Mouse (Mus musculus) cerebellum, adult 2 months (tissue): ENCODE data around the gene Dock1.

Source experiments
- CTCF ChIP-seq: fragments of 200-500 bp; IDR thresholded peaks from 2 replicates; pipeline ENCODE4 v1.5.1; 2011; ENCODE audit warnings: low read depth, mild to moderate bottlenecking, control low read depth, low read length, moderate library complexity, borderline replicate concordance; ENCODE audit not compliant: insufficient read depth
- POLR2A ChIP-seq: fragments of 200-500 bp; IDR thresholded peaks from 2 replicates; pipeline ENCODE4 v1.6.1; 2011; ENCODE audit warnings: low read length, control low read depth, borderline replicate concordance; ENCODE audit not compliant: insufficient read depth

DNA sequence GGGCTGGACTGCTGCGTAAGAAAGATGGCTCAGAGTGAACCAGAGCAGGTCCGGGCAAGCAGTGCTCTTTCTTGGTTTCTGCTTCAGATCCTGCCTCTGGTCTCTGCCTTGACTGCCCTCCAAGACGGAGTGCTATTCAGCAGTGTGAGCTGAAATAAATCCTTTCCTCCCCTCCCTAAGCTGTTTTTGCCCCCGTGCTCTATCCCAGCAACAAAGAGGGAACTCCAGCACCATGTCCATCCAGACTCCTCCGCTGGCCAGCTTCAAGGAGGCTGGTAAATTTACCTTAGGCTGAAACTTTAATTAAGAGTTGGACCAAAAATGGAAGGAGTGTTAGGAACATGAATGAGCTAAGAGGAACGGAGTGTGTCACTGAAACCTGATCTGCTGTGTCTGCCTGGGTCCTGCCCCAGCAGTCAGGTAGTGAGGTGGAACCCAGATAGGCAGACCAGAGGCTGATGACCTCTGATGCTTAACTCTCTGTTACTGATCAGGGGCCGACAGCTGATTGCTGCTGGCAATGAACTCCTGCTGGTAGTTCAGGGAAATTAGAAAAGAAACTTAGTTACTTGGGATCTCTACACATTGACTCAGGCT, 335.6 kb downstream of the Dock1 start:
- TF ChIP-seq CTCF (no peak), POLR2A (no peak)
